Mouse (Mus musculus): ENCODE measurements around the gene Ece1.

DNA sequence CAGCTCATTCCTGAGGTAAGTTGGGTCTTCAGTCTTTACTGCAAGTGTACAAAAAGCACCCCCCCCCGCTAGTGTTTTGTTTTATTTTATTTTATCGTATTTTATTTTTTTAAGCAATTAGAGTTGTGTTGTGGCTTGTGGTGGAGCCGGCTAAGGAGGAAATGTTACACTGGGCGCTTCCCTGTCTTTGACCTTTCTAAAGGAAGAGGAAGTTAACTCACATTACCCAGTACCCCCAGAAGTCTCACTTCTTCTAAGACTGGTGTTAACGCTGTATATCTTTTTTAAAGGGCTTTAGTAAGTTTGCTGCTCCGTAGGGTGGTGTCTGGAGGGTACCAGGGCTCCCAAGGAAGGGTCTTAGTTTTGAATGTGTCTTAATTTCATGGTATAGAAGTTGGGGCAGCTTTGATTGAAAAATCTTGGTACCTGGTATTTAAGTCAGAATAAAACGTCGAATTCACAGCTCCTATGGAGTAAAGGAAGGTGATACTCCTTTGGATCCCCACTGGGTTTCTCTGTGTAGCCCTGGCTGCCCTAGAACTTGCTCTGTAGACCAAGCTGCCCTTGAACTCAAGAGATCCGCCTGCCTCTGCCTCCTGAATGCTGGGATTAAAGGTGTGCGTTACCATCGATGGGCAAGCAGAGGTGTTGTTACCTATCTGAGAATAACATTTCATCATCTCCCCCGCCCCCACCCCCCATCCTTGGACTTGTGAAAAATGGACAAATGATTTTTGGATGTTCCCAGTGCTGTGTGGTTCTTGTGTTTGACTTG is 132.7 kb downstream of the Ece1 start:
- TF ChIP-seq CTCF (IDR thresholded peaks at IDR 0.05; ENCODE audit: borderline replicate concordance, insufficient read depth, low read length) (no peak), POLR2A (IDR thresholded peaks at IDR 0.05; ENCODE audit: low read depth, low read length) (no peak)

Measured in embryonic fibroblast, embryonic 13.5 days (primary cell).